Mouse (Mus musculus) C2C12 (cell line): ENCODE measurements around the gene Hrh2.

ENCODE experiments used
- CTCF ChIP-seq: IDR thresholded peaks from one replicate; pipeline ENCODE4 v1.5.1; 2011; ENCODE audit not compliant: control insufficient read depth, insufficient read depth, insufficient read length
- MAX ChIP-seq: IDR thresholded peaks from one replicate; pipeline ENCODE4 v1.6.1; 2011; ENCODE audit warnings: mild to moderate bottlenecking, control low read depth
- MYOG ChIP-seq: IDR thresholded peaks from one replicate; pipeline ENCODE4 v1.6.1; 2011; ENCODE audit not compliant: control insufficient read depth, insufficient read length; ENCODE audit errors: extremely low read depth

DNA sequence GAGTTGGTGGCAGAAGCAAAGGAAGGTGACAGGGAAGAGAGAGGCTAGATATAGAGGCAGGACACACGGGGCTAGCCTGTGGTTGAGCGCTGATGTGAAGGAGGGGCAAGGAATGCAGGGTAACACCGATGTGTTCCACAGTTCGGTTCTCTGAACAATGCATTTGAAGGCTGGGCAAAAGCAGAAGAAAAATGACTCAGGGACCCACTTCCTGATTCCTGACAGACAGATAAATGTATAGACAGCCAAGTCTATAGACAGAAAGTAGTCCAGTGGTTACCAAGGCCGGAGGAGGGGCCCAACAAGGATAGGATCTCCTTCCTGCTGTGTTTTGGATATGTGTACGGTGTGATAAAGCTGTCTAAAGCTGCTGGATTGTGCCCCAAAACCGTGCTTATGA, 13.3 kb downstream of the Hrh2 start:
- TF ChIP-seq CTCF, result no peak
- TF ChIP-seq MYOG, result no peak
- TF ChIP-seq MAX, result no peak
